Mouse (Mus musculus): ENCODE measurements around the gene Zranb3. TPM values are rescaled to one million over a fixed set of nuclear protein-coding genes. Genes with fewer than 3 reads are reported as not detected.
A peak's percentile ranks its signal among the peaks of the same experiment; 100 is the strongest.

Gene Zranb3
- polyA plus RNA-seq, 1 experiment: not detected

GRCm38 (mm10) chr1:128064716-128065115 lies 38.1 kb downstream of the Zranb3 start:
- no peak for TF ChIP-seq CTCF (IDR thresholded peaks at IDR 0.05; ENCODE audit: insufficient read depth, low read depth, low read length)
- TF ChIP-seq POLR2A (IDR thresholded peaks at IDR 0.05; ENCODE audit: insufficient read depth, low read depth, low read length): no peak
- Histone ChIP-seq H3K27ac (ENCODE audit: insufficient read depth, low read depth, low read length) (no peak overlapping the region), H3K4me1 (ENCODE audit: control insufficient read depth, insufficient read depth, low read length) (peaks cover 5% of the 10 kb centered on the region), H3K4me3 (ENCODE audit: insufficient read depth, low read depth, low read length) (no peak overlapping the region)
- WGBS: 91% methylated on average over 6 of the region's 6 CpGs

DNA sequence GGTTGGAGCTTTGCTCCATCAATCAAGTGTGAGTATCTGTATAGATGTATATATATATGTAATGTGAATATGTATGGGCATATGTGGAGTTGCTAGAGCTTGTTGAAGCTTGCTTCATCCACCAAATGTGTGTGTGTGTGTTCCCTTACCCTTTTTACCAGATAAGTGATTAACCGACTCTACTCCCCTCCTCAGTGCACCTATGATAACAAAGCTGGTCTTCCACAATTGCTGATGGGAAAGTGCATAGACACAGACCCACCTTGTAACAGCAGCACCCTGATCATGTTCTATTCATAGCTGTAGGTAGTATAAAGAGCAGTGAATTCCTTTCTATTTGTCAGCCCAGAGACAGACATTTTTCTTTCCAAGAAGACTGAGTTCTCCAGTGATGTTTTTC lies 40.7 kb downstream of the Zranb3 start:
- WGBS: 84% methylated on average over 1 of the region's 1 CpGs
- Histone ChIP-seq H3K4me3 (ENCODE audit: insufficient read depth, low read depth, low read length) (no peak overlapping the region), H3K27ac (ENCODE audit: insufficient read depth, low read depth, low read length) (no peak overlapping the region), H3K4me1 (ENCODE audit: control insufficient read depth, insufficient read depth, low read length) (peaks cover 5% of the 10 kb centered on the region)
- no peak for TF ChIP-seq POLR2A (IDR thresholded peaks at IDR 0.05; ENCODE audit: insufficient read depth, low read depth, low read length)
- TF ChIP-seq CTCF (IDR thresholded peaks at IDR 0.05; ENCODE audit: insufficient read depth, low read depth, low read length): no peak

- H3K4me1 ChIP-seq (ENCODE audit: control insufficient read depth, insufficient read depth, low read length): peaks cover 5% of the 10 kb centered on the region
- no peak for TF ChIP-seq POLR2A (IDR thresholded peaks at IDR 0.05; ENCODE audit: insufficient read depth, low read depth, low read length)
- no peak for TF ChIP-seq CTCF (IDR thresholded peaks at IDR 0.05; ENCODE audit: insufficient read depth, low read depth, low read length)
- peak overlapping the region; percentile 67 for H3K27ac ChIP-seq (ENCODE audit: insufficient read depth, low read depth, low read length)
- WGBS: 70% methylated on average over 1 of the region's 1 CpGs
- no peak overlapping the region for H3K4me3 ChIP-seq (ENCODE audit: insufficient read depth, low read depth, low read length)
These were observed 41.4 kb downstream of the Zranb3 start for GRCm38 (mm10) chr1:128061401-128061800.

DNA sequence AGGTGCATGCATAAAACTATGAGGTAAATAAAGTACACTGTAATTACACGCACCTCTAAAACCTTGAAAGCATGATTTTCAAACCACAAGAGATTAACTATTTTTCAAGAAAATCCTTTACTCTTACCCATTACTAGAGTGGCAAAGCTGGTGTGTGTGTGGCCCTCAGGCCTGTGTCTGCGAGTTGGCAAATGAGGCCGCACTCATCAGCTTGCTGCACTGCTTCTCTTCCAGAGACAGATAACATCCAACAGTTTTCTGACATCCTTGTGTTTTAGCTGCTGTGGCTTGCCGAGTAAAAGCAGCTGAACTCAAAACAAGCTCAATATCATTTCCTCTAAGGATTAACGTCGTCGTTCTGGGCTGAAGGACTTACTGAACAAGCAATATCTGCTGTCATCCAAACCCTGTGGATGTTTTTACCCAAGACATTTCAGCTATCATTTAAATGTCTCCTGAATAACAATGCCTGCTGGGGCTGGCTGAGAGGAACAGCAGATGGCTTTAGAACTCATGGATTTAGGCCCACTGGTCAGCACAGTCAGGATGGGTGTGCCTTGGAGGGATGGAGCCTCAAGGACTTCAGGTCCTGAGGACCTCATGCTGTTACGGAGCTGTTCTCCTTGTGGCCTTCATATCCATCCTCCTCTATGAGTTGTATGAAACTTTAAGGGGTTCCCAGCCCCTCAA lies 42.0 kb downstream of the Zranb3 start:
- peak overlapping the region; percentile 67 for H3K27ac ChIP-seq (ENCODE audit: insufficient read depth, low read depth, low read length)
- H3K4me3 ChIP-seq (ENCODE audit: insufficient read depth, low read depth, low read length): no peak overlapping the region
- 64% methylated on average over 8 of the region's 8 CpGs for WGBS
- H3K4me1 ChIP-seq (ENCODE audit: control insufficient read depth, insufficient read depth, low read length): peaks cover 5% of the 10 kb centered on the region
- TF ChIP-seq POLR2A (IDR thresholded peaks at IDR 0.05; ENCODE audit: insufficient read depth, low read depth, low read length): no peak
- no peak for TF ChIP-seq CTCF (IDR thresholded peaks at IDR 0.05; ENCODE audit: insufficient read depth, low read depth, low read length)

GRCm38 (mm10) chr1:128058625-128059024 lies 44.2 kb downstream of the Zranb3 start:
- Histone ChIP-seq H3K4me3 (ENCODE audit: insufficient read depth, low read depth, low read length) (no peak overlapping the region), H3K27ac (ENCODE audit: insufficient read depth, low read depth, low read length) (no peak overlapping the region), H3K4me1 (ENCODE audit: control insufficient read depth, insufficient read depth, low read length) (peaks cover 5% of the 10 kb centered on the region)
- WGBS: 77% methylated on average over 5 of the region's 5 CpGs
- no peak for TF ChIP-seq POLR2A (IDR thresholded peaks at IDR 0.05; ENCODE audit: insufficient read depth, low read depth, low read length)
- TF ChIP-seq CTCF (IDR thresholded peaks at IDR 0.05; ENCODE audit: insufficient read depth, low read depth, low read length): no peak

GRCm38 (mm10) chr1:128057269-128057668 lies 45.6 kb downstream of the Zranb3 start:
- no peak overlapping the region for H3K4me3 ChIP-seq (ENCODE audit: insufficient read depth, low read depth, low read length)
- peaks cover 5% of the 10 kb centered on the region for H3K4me1 ChIP-seq (ENCODE audit: control insufficient read depth, insufficient read depth, low read length)
- TF ChIP-seq CTCF (IDR thresholded peaks at IDR 0.05; ENCODE audit: insufficient read depth, low read depth, low read length) (no peak), POLR2A (IDR thresholded peaks at IDR 0.05; ENCODE audit: insufficient read depth, low read depth, low read length) (no peak)
- whole genome bisulfite sequencing: 97% methylated on average over 4 of the region's 4 CpGs
- no peak overlapping the region for H3K27ac ChIP-seq (ENCODE audit: insufficient read depth, low read depth, low read length)

- 97% methylated on average over 7 of the region's 7 CpGs for WGBS
- H3K27ac ChIP-seq (ENCODE audit: insufficient read depth, low read depth, low read length): no peak overlapping the region
These were observed 55.9 kb downstream of the Zranb3 start for GRCm38 (mm10) chr1:128046920-128047319.

GRCm38 (mm10) chr1:128046455-128046854 lies 56.4 kb downstream of the Zranb3 start:
- Histone ChIP-seq H3K27ac (ENCODE audit: insufficient read depth, low read depth, low read length) (no peak overlapping the region), H3K4me3 (ENCODE audit: insufficient read depth, low read depth, low read length) (no peak overlapping the region), H3K4me1 (ENCODE audit: control insufficient read depth, insufficient read depth, low read length) (no peaks in the 10 kb centered on the region)
- no peak for TF ChIP-seq CTCF (IDR thresholded peaks at IDR 0.05; ENCODE audit: insufficient read depth, low read depth, low read length)
- TF ChIP-seq POLR2A (IDR thresholded peaks at IDR 0.05; ENCODE audit: insufficient read depth, low read depth, low read length): no peak
- WGBS: 80% methylated on average over 2 of the region's 2 CpGs

More at GRCm38 (mm10) chr1:128046920-128047319, 55.9 kb downstream of the Zranb3 start:
- no peak for TF ChIP-seq CTCF (IDR thresholded peaks at IDR 0.05; ENCODE audit: insufficient read depth, low read depth, low read length)
- TF ChIP-seq POLR2A (IDR thresholded peaks at IDR 0.05; ENCODE audit: insufficient read depth, low read depth, low read length): no peak
- Histone ChIP-seq H3K4me3 (ENCODE audit: insufficient read depth, low read depth, low read length) (no peak overlapping the region), H3K4me1 (ENCODE audit: control insufficient read depth, insufficient read depth, low read length) (no peaks in the 10 kb centered on the region)

DNA sequence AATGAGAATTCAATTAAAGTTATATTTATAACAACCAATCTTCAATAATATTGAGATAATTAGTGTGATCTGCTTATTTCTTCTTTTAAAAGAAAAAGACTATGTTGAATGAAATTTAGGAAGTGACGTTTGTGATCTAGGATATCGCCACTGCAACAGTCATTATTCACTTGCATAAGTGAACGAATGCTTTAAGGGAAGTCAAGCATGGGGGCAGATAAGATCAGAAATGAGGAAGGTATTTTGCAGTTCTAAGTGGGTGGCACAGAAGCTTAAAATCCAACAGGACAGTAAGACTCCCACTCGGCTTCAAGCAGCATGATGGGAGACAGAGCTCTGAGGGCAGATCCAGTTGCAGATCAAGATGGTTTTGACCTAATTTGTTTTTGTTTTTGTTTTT lies 58.7 kb downstream of the Zranb3 start:
- WGBS: 96% methylated on average over 4 of the region's 4 CpGs
- TF ChIP-seq POLR2A (IDR thresholded peaks at IDR 0.05; ENCODE audit: insufficient read depth, low read depth, low read length): no peak
- TF ChIP-seq CTCF (IDR thresholded peaks at IDR 0.05; ENCODE audit: insufficient read depth, low read depth, low read length): no peak
- Histone ChIP-seq H3K4me1 (ENCODE audit: control insufficient read depth, insufficient read depth, low read length) (no peaks in the 10 kb centered on the region), H3K4me3 (ENCODE audit: insufficient read depth, low read depth, low read length) (no peak overlapping the region), H3K27ac (ENCODE audit: insufficient read depth, low read depth, low read length) (no peak overlapping the region)

Data from olfactory bulb, adult 2 months (tissue).